Mouse (Mus musculus) right cerebral cortex, postnatal 10 days (tissue): ENCODE results near the gene Ackr3.

ENCODE experiments used
- DNase-seq, 2 experiments: peaks; one replicate each; pipeline ENCODE4 v3.0.0; 2021; ENCODE audit warnings: low spot score in 2 of 2

The Ackr3 gene

GRCm38 (mm10) chr1:90203783-90204690 lies at the start of gene Ackr3:
Ackr3 (plus strand) TSS chr1:90203980.
- DNase-seq: peak; percentile 87 to 88

DNA sequence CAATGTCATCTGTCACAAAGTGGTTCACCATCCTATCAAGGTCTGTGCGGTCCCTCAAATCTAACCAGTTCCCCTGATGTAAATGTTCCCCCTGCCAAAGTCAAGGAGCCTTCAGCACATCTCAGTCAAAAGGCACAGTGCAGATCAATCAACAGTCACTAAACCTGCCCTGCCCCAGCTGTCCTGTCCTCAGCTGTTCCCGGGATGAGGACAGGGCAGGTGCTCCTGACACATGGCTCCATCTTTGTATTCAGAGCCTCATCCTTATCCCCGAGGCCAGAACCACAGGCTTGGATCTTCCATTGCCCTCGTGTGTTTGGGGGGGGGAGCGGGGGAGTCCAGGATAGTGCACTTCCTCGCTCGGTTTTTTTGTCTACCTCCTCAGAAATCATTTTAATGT lies 47.2 kb upstream of the Ackr3 start:
- no peak for DNase-seq

GRCm38 (mm10) chr1:90159927-90160326 lies 43.9 kb upstream of the Ackr3 start:
- DNase-seq: no peak

DNA sequence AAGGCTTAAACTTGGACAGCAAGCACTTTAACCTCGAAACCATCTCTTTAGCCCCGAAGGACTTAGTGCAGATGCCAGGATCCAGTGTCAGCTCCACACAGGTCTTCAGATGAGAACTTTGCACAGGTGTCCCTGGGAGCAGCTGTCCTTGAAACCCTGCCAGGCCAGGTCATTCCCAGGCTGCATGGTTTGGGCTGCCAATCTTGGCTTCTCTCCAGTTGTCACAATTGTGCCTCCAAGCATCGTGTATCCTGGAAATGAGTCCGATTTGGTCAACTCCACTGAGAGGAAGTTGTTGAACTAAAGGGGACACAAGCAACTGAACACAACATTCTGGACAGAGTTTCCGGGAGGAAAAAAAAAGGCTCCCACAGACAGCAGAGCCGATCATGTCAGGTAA lies 42.2 kb upstream of the Ackr3 start:
- no peak for DNase-seq

DNA sequence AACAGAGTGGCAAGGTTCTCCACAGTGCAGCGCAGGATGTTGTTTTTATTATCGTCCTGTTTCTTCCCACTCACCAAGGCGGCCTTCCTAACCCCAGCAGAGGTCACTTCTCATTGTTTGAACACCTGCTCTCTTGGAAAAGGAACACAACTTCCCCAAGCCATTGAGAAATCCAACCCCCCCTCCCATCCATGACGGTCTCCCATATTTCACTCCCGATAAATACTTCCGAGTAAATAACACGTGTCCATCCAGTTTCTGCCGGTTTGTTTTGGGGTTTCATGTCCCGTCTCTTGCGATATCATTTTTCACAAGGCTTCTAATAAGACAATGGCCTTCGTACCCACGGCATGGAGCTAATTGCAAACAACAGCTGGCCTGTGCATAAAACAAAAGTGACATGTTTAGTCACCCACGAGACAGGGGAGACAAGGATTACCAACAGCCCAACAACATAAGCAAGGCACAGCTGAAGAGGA lies 41.4 kb upstream of the Ackr3 start:
- DNase-seq: no peak

DNA sequence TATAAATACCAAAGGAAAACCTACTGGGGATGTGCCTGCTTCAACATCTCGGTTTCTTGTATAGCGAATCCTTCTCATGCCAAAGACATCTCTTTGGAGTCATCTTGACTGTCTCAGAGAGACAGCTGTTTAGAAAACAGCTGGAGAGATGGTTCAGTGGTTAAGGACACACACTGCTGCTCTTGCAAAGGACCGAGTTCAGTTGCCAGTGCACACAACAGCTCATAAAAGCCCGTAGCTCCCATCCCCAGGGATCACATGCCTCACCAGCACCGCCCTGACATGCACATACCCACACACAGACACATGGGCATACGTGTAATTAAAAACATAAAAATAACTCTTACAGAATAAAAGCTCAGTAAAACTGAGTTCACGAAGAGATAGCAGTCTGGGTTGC lies 40.6 kb upstream of the Ackr3 start:
- DNase-seq: no peak

- no peak for DNase-seq
Measured at GRCm38 (mm10) chr1:90164319-90164718, 39.5 kb upstream of the Ackr3 start.

DNA sequence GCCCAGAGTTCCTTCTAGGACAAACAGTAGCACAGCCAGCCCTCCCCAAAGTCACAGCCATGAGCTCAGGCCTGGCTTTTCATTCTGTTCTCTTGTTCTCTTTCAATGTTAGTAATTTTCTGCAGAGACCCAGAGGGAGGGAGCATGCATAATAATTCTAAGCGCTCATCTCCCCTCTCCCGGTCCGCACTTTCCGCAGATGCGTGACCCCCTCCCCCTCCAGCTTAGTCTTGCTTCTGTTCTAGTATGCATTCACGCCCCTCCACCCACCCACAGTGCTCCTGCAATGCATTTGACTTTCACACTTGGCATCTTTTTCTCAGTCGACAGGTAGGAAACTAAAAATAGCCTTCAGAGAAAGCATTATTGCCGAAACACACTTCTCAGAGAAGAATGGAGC lies 29.4 kb upstream of the Ackr3 start:
- DNase-seq: peak; percentile 53 to 58

GRCm38 (mm10) chr1:90176223-90176622 lies 27.6 kb upstream of the Ackr3 start:
- no peak for DNase-seq

DNA sequence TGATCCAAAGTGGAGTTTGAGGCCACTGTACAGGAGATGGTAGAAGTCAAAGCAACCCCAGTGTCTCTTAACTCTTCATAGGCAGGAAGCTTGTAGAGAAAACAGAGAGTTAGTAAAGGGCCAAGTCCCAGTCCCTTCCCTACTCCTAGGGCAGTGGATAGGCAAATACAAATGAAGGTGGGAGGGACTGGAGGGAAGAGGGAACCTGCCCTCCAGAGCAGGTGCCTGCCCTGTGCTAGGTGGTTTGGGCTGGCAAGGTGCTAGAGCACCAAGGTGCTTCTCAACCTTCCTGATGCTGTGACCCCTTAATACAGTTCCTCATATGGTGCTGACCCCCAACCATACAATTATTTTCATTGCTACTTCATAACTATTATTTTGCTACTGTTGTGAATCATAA lies 26.2 kb upstream of the Ackr3 start:
- no peak for DNase-seq

DNA sequence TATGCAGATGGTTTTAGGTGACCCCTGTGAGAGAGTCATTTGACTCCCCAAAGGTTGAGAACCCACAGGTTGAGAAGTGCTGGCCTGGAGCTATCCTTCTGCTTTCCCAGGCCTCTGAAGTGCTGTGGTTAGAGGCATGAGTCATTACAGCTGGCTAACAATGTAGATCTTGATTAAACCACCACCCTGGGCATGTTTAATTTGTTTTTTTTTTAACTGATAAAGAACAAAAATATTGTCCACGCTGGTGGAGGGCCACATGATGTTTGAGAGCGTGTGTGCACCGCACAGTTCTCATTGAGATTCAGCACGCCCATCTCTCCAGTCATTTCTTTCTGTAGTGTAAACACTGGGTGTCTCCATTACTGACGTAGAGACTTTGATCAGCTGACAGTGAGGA lies 25.8 kb upstream of the Ackr3 start:
- DNase-seq: no peak

DNA sequence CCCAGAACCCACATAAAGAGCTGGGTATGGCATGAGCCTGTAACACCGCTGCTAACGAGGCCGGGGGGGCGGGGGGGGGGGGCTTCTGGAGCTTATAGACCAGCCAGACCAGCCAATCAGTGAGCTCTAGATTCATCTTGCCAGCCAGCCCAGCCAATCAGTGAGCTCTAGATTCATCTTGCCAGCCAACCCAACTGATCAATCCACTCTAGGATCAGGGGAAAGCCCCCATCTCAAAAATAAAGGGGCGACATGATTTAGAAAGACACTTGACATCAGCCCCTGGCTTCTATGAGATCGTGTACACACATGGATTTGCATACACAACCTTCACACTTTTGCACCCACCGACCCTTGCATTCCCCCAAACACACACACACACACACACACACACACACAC lies 23.3 kb upstream of the Ackr3 start:
- no peak for DNase-seq

DNA sequence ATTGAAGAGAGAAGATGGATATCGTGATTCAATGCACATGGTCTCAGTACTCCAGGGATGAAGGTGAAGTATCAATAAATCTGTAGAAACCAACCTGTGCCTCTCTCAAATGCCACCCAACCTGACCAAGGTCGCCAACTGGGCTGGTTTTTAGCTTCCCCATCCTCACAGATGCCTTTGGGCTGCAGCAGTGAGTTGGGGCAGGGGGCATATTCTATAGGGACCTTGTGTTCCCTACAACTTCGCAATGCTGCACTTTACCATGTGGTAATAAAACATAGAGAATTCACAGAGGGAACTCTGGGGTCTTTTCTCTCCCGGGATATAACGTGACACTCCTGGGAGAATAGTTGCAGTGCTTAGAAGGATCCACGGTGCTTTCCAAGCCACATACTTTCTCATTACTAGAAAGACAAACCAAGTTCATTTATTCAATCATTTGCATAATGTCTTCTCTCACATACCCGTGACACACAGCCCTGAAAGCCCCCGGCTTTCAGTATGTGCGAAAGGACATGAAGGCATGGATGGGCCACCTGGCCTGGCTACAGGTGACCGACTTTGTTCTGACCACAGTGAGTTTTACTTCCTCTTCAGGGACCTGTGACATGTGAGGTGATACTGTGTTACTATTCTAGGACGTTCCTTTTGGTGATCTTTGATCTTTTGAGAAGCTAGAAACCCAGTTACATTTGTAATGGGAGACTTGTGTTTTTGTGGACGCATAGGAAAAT lies 22.6 kb upstream of the Ackr3 start:
- no peak for DNase-seq

DNA sequence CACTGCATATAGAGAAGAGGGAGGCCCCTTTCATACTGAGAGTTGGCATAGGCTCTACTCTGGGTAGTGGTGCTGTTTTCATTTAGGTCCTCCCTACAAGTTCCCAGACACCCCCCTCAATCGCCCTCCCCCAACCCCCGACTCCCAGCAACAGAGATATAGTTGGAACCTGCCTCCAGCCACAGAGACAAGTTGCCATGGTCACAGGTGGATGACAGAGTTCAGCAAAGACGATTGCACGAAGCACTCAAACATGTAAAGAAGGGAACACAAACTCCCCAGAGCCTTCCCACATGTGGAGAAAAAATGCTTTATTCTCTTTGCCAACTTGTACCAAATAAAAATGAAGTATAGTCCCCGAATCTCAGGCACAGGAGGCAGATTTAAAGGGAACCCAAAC lies 21.3 kb upstream of the Ackr3 start:
- DNase-seq: peak in 1 of 2 experiments; percentile 65

- no peak for DNase-seq
Measured at GRCm38 (mm10) chr1:90183602-90184001, 20.2 kb upstream of the Ackr3 start.

- no peak for DNase-seq
Measured at GRCm38 (mm10) chr1:90186173-90186572, 17.6 kb upstream of the Ackr3 start.

- DNase-seq: no peak
Measured at GRCm38 (mm10) chr1:90186874-90187273, 16.9 kb upstream of the Ackr3 start.

GRCm38 (mm10) chr1:90189046-90189445 lies 14.7 kb upstream of the Ackr3 start:
- no peak for DNase-seq

DNA sequence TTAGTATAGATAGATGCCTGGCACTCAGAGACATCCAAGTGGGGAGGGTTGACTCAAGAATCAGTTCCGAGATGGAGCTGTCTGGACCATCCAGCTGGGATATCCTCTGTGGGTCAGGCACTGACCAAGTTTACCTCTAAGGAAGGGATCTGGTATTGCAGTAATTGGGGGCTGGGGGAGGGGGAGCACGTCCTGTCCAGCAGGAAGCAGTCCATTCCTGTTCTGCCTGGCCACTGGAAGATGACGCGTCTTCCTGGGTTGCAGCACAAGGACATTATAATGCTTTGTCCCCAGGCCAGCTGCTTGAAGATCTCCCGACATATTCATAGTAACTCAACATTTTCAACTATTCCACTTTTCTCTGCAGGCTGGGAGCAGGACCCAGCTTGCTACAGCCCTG lies 2.5 kb upstream of the Ackr3 start:
- no peak for DNase-seq

- DNase-seq: no peak
Measured at GRCm38 (mm10) chr1:90201655-90202054, 2.1 kb upstream of the Ackr3 start.

DNA sequence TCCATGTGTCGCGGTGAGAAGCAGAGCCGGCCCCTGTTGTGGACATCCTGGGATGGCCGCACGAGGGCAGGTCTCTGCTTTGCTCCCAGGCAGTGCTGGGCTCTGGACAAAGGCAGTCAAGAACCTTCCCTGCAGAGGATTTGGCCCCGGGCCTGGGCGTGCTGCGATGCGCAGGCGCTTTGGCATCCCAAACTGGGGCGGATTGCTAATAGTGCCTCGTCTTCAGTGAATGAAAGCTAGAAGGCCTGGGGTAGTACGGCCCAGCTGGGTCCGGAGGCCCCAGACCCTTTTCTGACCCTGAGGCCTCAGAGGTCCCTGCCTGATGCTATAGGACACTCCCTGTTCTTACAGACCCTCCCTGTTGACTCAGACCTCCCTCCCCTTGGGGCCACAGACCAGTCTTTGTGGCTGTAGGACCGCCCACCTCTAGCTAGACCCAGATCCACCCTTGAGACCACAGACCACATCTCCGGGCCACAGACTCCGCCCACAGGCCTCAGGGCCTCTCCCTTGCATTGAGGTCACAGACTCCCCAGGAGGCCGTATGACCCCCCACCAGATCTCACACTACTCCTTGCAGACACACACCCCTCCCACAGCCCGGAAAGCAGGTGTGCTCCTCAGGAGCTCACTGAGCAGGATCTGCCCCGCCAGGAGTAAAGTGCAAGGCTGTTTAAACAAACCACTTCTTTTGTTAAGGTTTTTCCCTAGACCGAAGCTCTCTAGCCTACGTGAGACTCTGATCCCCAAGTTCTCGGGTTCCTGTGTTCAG lies 1.4 kb upstream of the Ackr3 start:
- peak; percentile 68 to 77 for DNase-seq

DNA sequence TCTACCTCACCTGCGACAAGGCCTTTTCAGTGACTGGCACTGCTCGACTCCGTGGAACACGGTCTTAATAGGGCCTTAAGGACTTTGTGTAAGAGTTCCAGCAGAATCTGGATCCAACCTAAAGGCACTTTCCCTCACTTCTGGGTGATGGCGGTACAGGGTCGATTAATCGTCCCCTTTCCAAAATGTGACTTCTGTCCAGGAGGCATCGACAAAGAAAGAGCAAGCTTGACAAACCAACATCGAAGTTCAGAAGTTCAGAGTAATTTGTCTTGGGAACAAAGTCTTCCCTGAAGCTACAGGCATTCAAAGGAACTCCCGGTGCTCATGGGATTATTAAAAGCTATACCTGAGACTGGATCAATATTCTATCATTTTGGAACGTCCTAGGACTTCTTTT lies 439 bp upstream of the Ackr3 start:
- no peak for DNase-seq
